Mouse (Mus musculus) CH12.LX (cell line): Measurements from ENCODE around the gene Taf13. TPM values are rescaled to one million over a fixed set of nuclear protein-coding genes. Genes with fewer than 3 reads are reported as not detected.

ENCODE experiments used
- DNase-seq: peaks from one replicate; pipeline ENCODE4 v3.0.0-alpha.2; 2013; ENCODE audit errors: extremely low read depth
- H3K27ac ChIP-seq: 2 replicates; pipeline ENCODE4 v1.5.1; 2012; ENCODE audit warnings: low read depth, mild to moderate bottlenecking, control low read depth, moderate library complexity; ENCODE audit not compliant: insufficient read depth
- H3K27me3 ChIP-seq: replicated peaks from 2 replicates; pipeline ENCODE3; 2012; ENCODE audit warnings: inconsistent platforms
- H3K36me3 ChIP-seq, 2 experiments: replicated peaks in 1 of 2; 2 replicates each; pipeline versions ENCODE3 to v1.6.1; 2012; ENCODE audit warnings: inconsistent platforms in 1 of 2, low read length in 1 of 2, mild to moderate bottlenecking in 1 of 2, mixed read lengths in 1 of 2, moderate library complexity in 1 of 2; ENCODE audit not compliant: control insufficient read depth in 1 of 2, insufficient read depth in 1 of 2
- H3K4me1 ChIP-seq, 2 experiments: 2 replicates each; pipeline ENCODE4 v1.6.1; 2012; ENCODE audit warnings: inconsistent platforms in 1 of 2, moderate library complexity in 1 of 2; ENCODE audit not compliant: insufficient read depth in 2 of 2, control insufficient read depth in 1 of 2
- H3K4me2 ChIP-seq: 2 replicates; pipeline ENCODE4 v1.6.1; 2012; ENCODE audit warnings: low read depth, mild to moderate bottlenecking, control low read depth; ENCODE audit not compliant: poor library complexity, insufficient read depth, severe bottlenecking
- H3K4me3 ChIP-seq, 3 experiments: fragments of 150-350 bp in 1 of 3; sonication (generic) in 1 of 3; replicated peaks in 1 of 3; 2 replicates each; pipeline versions ENCODE3 to v1.5.1; 2011 to 2012; ENCODE audit warnings: low read depth in 2 of 3, low read length in 2 of 3, mild to moderate bottlenecking in 2 of 3, moderate library complexity in 2 of 3, control low read depth in 1 of 3, improper control_type of control experiment in 1 of 3, inconsistent platforms in 1 of 3, mixed read lengths in 1 of 3; ENCODE audit not compliant: poor library complexity in 1 of 3
- H3K79me2 ChIP-seq: replicated peaks from 2 replicates; pipeline ENCODE4 v1.6.1; 2012; ENCODE audit warnings: mild to moderate bottlenecking, moderate library complexity; ENCODE audit not compliant: control insufficient read depth, poor library complexity, insufficient read depth, severe bottlenecking; ENCODE audit errors: extremely low read depth
- H3K9ac ChIP-seq: 2 replicates; pipeline ENCODE4 v1.6.1; 2012; ENCODE audit warnings: low read depth, mild to moderate bottlenecking, control low read depth, moderate library complexity; ENCODE audit not compliant: insufficient read depth
- H3K9me3 ChIP-seq: replicated peaks from 2 replicates; pipeline ENCODE3; 2012; ENCODE audit warnings: low read length, inconsistent platforms, mixed read lengths
- CTCF ChIP-seq, 2 experiments: IDR thresholded peaks in 1 of 2; conservative IDR thresholded peaks in 1 of 2; 2 replicates each; pipeline ENCODE4 v1.5.1; 2011 to 2012; ENCODE audit warnings: low read depth in 2 of 2, low read length in 2 of 2, improper control_type of control experiment in 1 of 2, inconsistent platforms in 1 of 2, mild to moderate bottlenecking in 1 of 2, moderate library complexity in 1 of 2
- ELF1 ChIP-seq: IDR thresholded peaks from 2 replicates; pipeline ENCODE4 v1.6.1; 2014; ENCODE audit warnings: low read depth, mild to moderate bottlenecking, inconsistent platforms, low read length, improper control_type of control experiment
- IRF4 ChIP-seq: IDR thresholded peaks from 2 replicates; pipeline ENCODE4 v1.6.1; 2014; ENCODE audit warnings: low read depth, mild to moderate bottlenecking, inconsistent platforms, low read length, improper control_type of control experiment
- JUN ChIP-seq: IDR thresholded peaks from 2 replicates; pipeline ENCODE4 v1.6.1; 2011; ENCODE audit warnings: low read depth, mild to moderate bottlenecking, low read length, improper control_type of control experiment, moderate library complexity; ENCODE audit not compliant: insufficient read depth
- MAX ChIP-seq: IDR thresholded peaks from 2 replicates; pipeline ENCODE4 v1.6.1; 2011; ENCODE audit warnings: low read length, improper control_type of control experiment
- MYC ChIP-seq: IDR thresholded peaks from 2 replicates; pipeline ENCODE4 v1.6.1; 2011; ENCODE audit warnings: low read depth, mild to moderate bottlenecking, improper control_type of control experiment, low read length
- NELFE ChIP-seq: IDR thresholded peaks from 2 replicates; pipeline ENCODE4 v1.6.1; 2011; ENCODE audit warnings: low read depth, low read length, improper control_type of control experiment
- NRF1 ChIP-seq: IDR thresholded peaks from 2 replicates; pipeline ENCODE4 v1.6.1; 2014; ENCODE audit warnings: low read depth, mild to moderate bottlenecking, inconsistent platforms, low read length, improper control_type of control experiment, moderate library complexity
- PAX5 ChIP-seq: IDR thresholded peaks from 2 replicates; pipeline ENCODE4 v1.6.1; 2012; ENCODE audit warnings: low read length, inconsistent platforms, mixed read lengths
- RAD21 ChIP-seq: IDR thresholded peaks from 2 replicates; pipeline ENCODE4 v1.6.1; 2011; ENCODE audit warnings: low read depth, mild to moderate bottlenecking, low read length, improper control_type of control experiment, moderate library complexity
- TBP ChIP-seq: conservative IDR thresholded peaks from 2 replicates; pipeline ENCODE4 v1.6.1; 2011; ENCODE audit warnings: low read depth, low read length, improper control_type of control experiment
- UBTF ChIP-seq: IDR thresholded peaks from 2 replicates; pipeline ENCODE4 v1.6.1; 2012; ENCODE audit warnings: low read depth, mild to moderate bottlenecking, inconsistent platforms, low read length, improper control_type of control experiment, moderate library complexity
- USF1 ChIP-seq: IDR thresholded peaks from 2 replicates; pipeline ENCODE4 v1.6.1; 2014; ENCODE audit warnings: low read depth, mild to moderate bottlenecking, inconsistent platforms, low read length, improper control_type of control experiment
- ZC3H11A ChIP-seq: IDR thresholded peaks from 2 replicates; pipeline ENCODE4 v1.6.1; 2012; ENCODE audit warnings: low read depth, mild to moderate bottlenecking, inconsistent platforms, low read length, improper control_type of control experiment
- dilution Hi-C: fragments of 300-500 bp; cut with MboI; formaldehyde crosslinking; loops from 2 replicates; pipeline ENCODE4 v1.14.3; 2020; ENCODE audit warnings: low sequenced_read_pairs; ENCODE audit not compliant: extremely low pct_unique_long_range_greater_than_20kb, extremely low pct_ligation_motif_present
- in situ Hi-C: fragments of 300-500 bp; cut with MboI; formaldehyde crosslinking; loops from 3 replicates; pipeline ENCODE4 v1.14.3; 2019; ENCODE audit warnings: low sequenced_read_pairs, low pct_ligation_motif_present, low pct_unique_long_range_greater_than_20kb, mixed read lengths
- polyA plus RNA-seq: library from polyadenylated mRNA; unstranded; fragments of >175 nt; gene quantifications from 2 replicates; pipeline ENCODE4 v1.2.1, GENCODE M21; 2012; ENCODE audit warnings: low read depth; ENCODE audit not compliant: insufficient read length
- total RNA-seq, 2 experiments: library from RNA; depleted of rRNA; stranded (reverse); fragments of 300-350 nt in 1 of 2; fragments of >200 nt in 1 of 2; gene quantifications; 2 replicates each; pipeline ENCODE4 v1.2.3; 2012 to 2014

Gene Taf13
- total and polyA plus RNA-seq, 3 experiments, result 10.0 to 20.9 (median 12.0) TPM

DNA sequence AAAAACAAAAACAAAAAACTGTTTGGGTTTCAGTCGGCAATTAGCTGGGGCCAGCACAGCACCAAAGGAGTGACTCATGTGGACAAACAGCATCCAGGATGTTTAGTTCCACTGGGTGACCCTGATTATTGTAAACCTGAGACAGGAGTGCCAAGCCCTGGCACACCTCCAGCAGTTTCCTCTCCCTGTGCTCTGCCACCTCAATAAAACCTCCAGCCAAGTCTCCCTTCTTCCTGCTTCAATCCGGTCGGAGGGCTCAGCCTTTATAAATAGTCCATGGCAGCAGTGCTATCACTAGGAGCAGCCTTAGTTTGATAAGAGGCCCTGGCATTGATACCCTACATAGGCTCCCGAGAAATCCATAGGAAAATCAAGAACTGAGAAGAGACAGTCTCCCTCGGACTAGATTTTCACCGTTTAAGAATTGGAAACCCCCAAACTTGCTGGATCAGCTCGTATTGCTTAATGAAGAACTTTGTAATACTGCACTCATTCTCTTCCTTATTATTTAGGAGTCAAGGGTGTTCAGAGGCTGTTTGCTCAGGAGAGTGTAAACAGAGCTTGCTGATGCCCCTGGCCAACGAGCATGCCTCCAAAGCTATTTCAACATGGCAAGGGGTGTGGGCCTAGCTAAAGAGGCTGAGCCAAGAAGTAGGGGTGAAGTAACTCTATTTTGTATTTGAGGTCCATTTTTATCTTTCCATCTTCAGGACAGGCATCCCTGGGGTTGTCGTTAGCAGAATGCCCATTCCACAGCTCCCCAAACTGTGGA lies 38.2 kb upstream of the Taf13 start:
- in situ Hi-C loops (no loop called here), dilution Hi-C loops (no loop called here)
- Histone ChIP-seq H3K27ac (no peak overlapping the region), H3K79me2 (no peaks in the 10 kb centered on the region), H3K9me3 (peaks cover 6% of the 10 kb centered on the region), H3K4me3 (no peak overlapping the region), H3K4me1 (peaks cover 0 to 15% of the 10 kb centered on the region in 2 experiments; a peak in 2 of 4 replicates), H3K4me2 (no peak overlapping the region), H3K27me3 (peaks cover 55% of the 10 kb centered on the region), H3K9ac (no peak overlapping the region), H3K36me3 (no peaks in the 10 kb centered on the region)
- TF ChIP-seq PAX5 (no peak), MAX (no peak), JUN (no peak), USF1 (no peak), ZC3H11A (no peak), CTCF (conservative IDR thresholded peaks at IDR 0.05 in 1 of 2, IDR thresholded peaks at IDR 0.05 in 1 of 2; ENCODE audit: low read depth in 2 of 2, low read length in 2 of 2) (no peak), RAD21 (no peak), NRF1 (no peak), ELF1 (no peak), IRF4 (no peak), NELFE (no peak), TBP (no peak), UBTF (no peak)
- DNase-seq, result no peak

DNA sequence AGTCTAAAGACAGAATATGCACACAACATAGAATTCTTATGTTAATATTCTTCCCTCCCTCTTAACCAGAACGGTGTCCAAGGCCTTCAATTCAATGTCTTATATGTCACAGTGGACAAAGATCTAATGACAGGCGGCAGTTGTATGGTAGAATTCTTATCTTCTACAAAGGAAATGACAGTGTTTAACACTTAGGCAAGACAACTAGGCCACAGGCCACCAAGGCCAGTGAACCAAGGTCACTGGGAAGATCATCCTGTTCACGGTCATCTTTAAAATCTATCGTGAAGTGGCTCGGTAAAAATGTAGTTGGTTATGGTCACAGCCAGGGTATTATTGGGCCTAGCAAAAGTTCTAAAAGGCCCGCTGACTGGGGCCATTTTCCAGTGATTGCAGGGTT lies 37.5 kb upstream of the Taf13 start, which contains the start of gene 1700013F07Rik:
Gene 1700013F07Rik (plus strand): TSS at position 200 of the 400 bp plus-strand sequence.
- TF ChIP-seq MYC, result no peak
- in situ Hi-C loops (no loop called here), dilution Hi-C loops (no loop called here)
- Histone ChIP-seq H3K4me3 (no peak within 1 kb of the TSS), H3K9ac (no peak within 1 kb of the TSS), H3K9me3 (peaks cover 1% of the 10 kb centered on the region), H3K4me1 (peaks cover 0 to 15% of the 10 kb centered on the region in 2 experiments; a peak in 2 of 4 replicates), H3K27ac (no peak within 1 kb of the TSS), H3K4me2 (no peak within 1 kb of the TSS), H3K36me3 (no peaks in the 10 kb centered on the region), H3K79me2 (no peaks in the 10 kb centered on the region), H3K27me3 (peaks cover 57% of the 10 kb centered on the region)
- no peak for DNase-seq
